ENCODE assay signal across 14 mouse cellular contexts in genomic region chr4:118236871-118237270, GRCm38 (mm10). TPM values are rescaled to one million over a fixed set of nuclear protein-coding genes. Genes with fewer than 3 reads are reported as not detected.
"Had no signal": no experiment of that assay in that cellular context is flagged by ENCODE, and none has a peak within 500 bp of the region (broad histone marks: within the 10 kb centered on the region; RNA-seq: fewer than 3 reads in every experiment).

No protein-coding gene starts in this region.

- H3K27ac ChIP-seq: limb, embryonic 15.5 days; liver, embryonic 13.5 days; midbrain, embryonic 12.5 days; neural tube, embryonic 13.5 days had no signal

- H3K27me3 ChIP-seq: limb, embryonic 15.5 days; liver, embryonic 13.5 days; midbrain, embryonic 12.5 days; neural tube, embryonic 13.5 days had no signal

- H3K4me3 ChIP-seq: limb, embryonic 15.5 days; liver, embryonic 13.5 days; midbrain, embryonic 12.5 days; neural tube, embryonic 13.5 days had no signal

- ATAC-seq: midbrain, embryonic 16.5 days had no signal

- H3K4me2 ChIP-seq: limb, embryonic 15.5 days; liver, embryonic 13.5 days; midbrain, embryonic 12.5 days; neural tube, embryonic 13.5 days had no signal

- H3K4me1 ChIP-seq: limb, embryonic 15.5 days; midbrain, embryonic 12.5 days; neural tube, embryonic 13.5 days had no signal

- H3K9ac ChIP-seq: limb, embryonic 15.5 days; liver, embryonic 13.5 days; midbrain, embryonic 12.5 days; neural tube, embryonic 13.5 days had no signal

- H3K9me3 ChIP-seq: limb, embryonic 15.5 days; liver, embryonic 13.5 days; midbrain, embryonic 12.5 days; neural tube, embryonic 13.5 days had no signal

- DNase-seq: kidney, postnatal 10 days; layer of hippocampus, postnatal 36 days; liver, embryonic 13.5 days; lung, adult 18-20 months; retina, postnatal 1 day; right cerebral cortex, postnatal 4 days; spleen, adult 18-20 months; thymus, adult 18-20 months; thymus, postnatal 25 days had no signal

RNA-seq across cellular contexts. Expression of gene Ptprf, which starts 54.3 kb away (rescaled TPM):
- total RNA-seq: megakaryocyte-erythroid progenitor cell, adult 5-6 weeks had no signal
